Mouse (Mus musculus) bone marrow macrophage, adult 2 months (primary cell): ENCODE results near the gene Sgca.

Experiments
- CTCF ChIP-seq: IDR thresholded peaks from 2 replicates; pipeline ENCODE4 v1.5.1; 2012; ENCODE audit warnings: low read depth, mild to moderate bottlenecking, low read length, moderate library complexity
- POLR2A ChIP-seq: IDR thresholded peaks from 2 replicates; pipeline ENCODE4 v1.6.1; 2012; ENCODE audit warnings: mild to moderate bottlenecking, low read depth, low read length, borderline replicate concordance

DNA sequence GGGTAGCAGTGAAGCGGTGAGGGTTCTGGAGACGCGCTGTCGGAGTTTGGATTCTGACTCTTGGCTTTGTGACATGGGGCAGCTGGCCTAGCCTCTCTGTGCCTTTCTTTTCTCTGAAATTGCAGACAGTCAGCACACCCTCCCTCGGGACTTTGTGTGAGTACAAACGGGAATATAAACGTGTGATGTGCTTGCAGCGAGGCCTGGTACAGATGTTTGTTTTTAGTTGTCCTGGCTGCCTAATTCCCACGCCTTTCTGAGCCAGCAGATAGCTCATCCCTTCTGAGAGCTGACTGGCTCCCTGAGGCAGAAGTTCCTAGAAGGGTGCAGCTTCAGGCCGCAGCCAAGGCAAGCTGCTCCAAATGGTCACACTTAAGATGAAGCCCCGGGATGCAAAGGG is 49.7 kb downstream of the Sgca start:
- no peak for TF ChIP-seq CTCF
- no peak for TF ChIP-seq POLR2A
